Mouse (Mus musculus): ENCODE results near the gene Nudt15. TPM values are rescaled to one million over a fixed set of nuclear protein-coding genes. Genes with fewer than 3 reads are reported as not detected.

Gene Nudt15
- polyA plus RNA-seq, 1 experiment, result 3.6 TPM

DNA sequence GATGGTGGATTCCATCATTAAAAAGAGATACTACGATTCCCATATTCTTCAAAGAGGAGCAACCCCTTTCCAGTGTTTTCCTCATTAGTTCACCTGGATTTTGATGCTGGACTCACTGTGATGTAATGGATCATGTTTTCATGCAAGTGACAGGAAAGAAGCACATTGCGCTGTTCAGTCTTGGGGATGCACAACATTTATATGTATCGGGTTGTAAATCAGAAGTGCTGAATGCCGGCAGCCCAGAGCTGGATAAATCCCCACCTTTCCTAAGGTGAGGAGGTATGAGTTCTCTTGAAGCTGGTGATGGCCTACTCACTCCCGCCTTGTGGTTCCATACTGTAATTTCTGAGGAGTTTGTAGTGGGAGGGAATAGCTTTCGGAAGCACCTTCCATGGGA is 54.7 kb downstream of the Nudt15 start:
- no peak for DNase-seq
- Histone ChIP-seq H3K36me3 (ENCODE audit: control insufficient read depth, insufficient read depth, low read length) (no peaks in the 10 kb centered on the region), H3K27ac (ENCODE audit: control insufficient read depth, insufficient read depth, low read length) (no peak overlapping the region), H3K4me1 (replicated peaks; ENCODE audit: control insufficient read depth, insufficient read depth, low read length) (no peaks in the 10 kb centered on the region), H3K27me3 (ENCODE audit: control insufficient read depth, insufficient read depth, low read length) (no peaks in the 10 kb centered on the region), H3K4me3 (ENCODE audit: control insufficient read depth, insufficient read depth, low read length) (no peak overlapping the region)
- TF ChIP-seq POLR2A (IDR thresholded peaks at IDR 0.05; ENCODE audit: control insufficient read depth, extremely low read depth, insufficient read depth, low read length, poor library complexity), result no peak
- no peak for TF ChIP-seq CTCF (IDR thresholded peaks at IDR 0.05; ENCODE audit: borderline replicate concordance, control insufficient read depth, extremely low read depth, insufficient read depth, low read length, poor library complexity)
- WGBS, result 95% methylated on average over 6 of the region's 6 CpGs

DNA sequence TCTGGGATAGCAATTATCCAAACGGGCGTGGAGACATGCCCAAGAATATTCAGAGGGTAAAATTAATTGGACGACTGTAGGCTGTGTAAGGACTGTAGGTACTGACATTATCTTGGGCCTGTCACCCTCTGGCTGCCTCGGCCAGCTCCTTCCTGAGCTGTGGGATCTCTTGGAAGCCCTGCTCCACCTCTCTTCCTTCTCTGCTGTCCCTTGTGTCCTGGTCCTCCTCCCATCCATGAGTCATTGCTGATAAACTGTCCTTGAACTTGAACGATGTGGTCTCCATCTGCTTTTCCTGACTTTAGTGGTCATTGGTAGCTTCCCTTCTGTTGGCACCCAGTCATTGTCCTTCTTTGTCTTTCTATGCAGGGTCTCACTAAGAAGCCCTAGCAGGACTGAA is 61.4 kb downstream of the Nudt15 start:
- no peak for TF ChIP-seq CTCF (IDR thresholded peaks at IDR 0.05; ENCODE audit: borderline replicate concordance, control insufficient read depth, extremely low read depth, insufficient read depth, low read length, poor library complexity)
- no peak for TF ChIP-seq POLR2A (IDR thresholded peaks at IDR 0.05; ENCODE audit: control insufficient read depth, extremely low read depth, insufficient read depth, low read length, poor library complexity)
- no peaks in the 10 kb centered on the region for H3K4me1 ChIP-seq (replicated peaks; ENCODE audit: control insufficient read depth, insufficient read depth, low read length)
- WGBS, result 89% methylated on average over 5 of the region's 5 CpGs
- no peaks in the 10 kb centered on the region for H3K36me3 ChIP-seq (ENCODE audit: control insufficient read depth, insufficient read depth, low read length)
- no peak overlapping the region for H3K27ac ChIP-seq (ENCODE audit: control insufficient read depth, insufficient read depth, low read length)
- no peak overlapping the region for H3K4me3 ChIP-seq (ENCODE audit: control insufficient read depth, insufficient read depth, low read length)
- H3K27me3 ChIP-seq (ENCODE audit: control insufficient read depth, insufficient read depth, low read length), result no peaks in the 10 kb centered on the region
- DNase-seq, result no peak

DNA sequence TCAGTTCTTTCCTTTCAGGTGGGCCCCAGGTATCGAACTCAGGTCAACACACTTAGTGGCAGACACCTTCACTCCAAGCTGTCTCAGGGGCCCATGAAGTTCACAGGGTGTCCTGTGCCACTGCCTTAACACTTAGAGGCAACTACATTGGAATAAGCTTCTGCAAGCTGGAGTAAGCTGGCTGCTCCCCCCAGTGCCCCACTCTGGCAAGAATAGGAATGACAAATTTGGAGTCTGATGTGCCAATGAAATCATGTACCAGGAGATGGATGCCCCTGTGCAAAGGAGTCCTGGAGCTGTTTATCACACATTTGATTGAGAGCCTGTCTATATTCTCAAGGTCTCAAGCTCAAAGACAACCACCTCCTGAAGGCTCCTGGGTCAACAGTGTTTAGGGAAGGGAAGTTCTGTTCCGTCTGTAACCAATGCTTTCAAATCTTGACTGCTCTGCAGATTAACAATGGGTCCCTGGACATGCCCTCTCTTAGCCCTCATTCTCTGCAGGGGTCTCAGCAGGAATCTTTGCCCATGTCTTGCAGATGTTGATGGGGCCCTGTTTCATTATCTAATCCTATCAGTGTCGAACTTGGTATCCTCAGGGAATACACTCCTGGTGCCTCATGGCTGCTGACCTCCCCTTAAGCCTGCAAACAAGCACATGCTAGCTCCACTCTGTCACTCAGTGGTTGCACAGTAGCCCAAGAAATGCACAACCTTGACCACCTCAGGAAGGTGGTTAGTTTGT is 63.5 kb downstream of the Nudt15 start:
- WGBS, result 95% methylated on average over 3 of the region's 3 CpGs
- H3K4me1 ChIP-seq (replicated peaks; ENCODE audit: control insufficient read depth, insufficient read depth, low read length), result no peaks in the 10 kb centered on the region

DNA sequence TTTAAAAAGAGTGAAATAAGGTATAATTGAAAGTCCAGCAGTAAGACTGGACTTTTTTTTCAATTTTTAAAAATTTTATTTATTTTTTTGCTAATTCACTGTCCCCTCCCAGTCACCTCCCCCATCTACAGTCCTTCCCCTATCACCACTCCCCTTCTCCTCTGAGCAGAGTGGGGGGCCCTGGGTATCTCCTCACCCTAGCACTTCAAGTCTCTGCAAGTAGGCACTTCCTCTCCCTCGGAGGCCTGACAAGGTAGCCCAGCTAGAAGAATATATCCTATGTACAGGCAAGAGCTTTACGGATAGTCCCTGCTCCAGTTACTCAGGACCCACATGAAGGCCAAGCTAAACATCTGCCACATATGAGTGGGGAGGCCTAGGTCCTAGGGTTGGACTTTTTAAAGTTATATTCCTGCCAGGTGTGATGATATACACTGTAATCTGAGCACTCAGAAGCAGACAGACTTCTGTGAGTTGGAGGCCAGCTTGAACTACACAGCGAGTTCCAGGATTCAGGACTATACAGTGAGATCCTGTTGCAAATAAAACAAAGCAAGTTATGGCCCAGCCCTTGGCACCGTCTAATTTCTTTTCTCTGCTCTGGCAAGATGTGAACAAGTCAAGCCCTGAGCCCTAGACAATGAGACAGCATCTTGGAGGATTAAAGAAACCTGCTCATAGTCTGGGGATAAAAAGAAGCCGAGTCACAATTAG is 64.4 kb downstream of the Nudt15 start:
- Histone ChIP-seq H3K36me3 (ENCODE audit: control insufficient read depth, insufficient read depth, low read length) (no peaks in the 10 kb centered on the region), H3K4me3 (ENCODE audit: control insufficient read depth, insufficient read depth, low read length) (no peak overlapping the region), H3K27me3 (ENCODE audit: control insufficient read depth, insufficient read depth, low read length) (no peaks in the 10 kb centered on the region), H3K4me1 (replicated peaks; ENCODE audit: control insufficient read depth, insufficient read depth, low read length) (no peaks in the 10 kb centered on the region), H3K27ac (ENCODE audit: control insufficient read depth, insufficient read depth, low read length) (no peak overlapping the region)
- DNase-seq, result no peak
- 90% methylated on average over 5 of the region's 5 CpGs for WGBS
- TF ChIP-seq POLR2A (IDR thresholded peaks at IDR 0.05; ENCODE audit: control insufficient read depth, extremely low read depth, insufficient read depth, low read length, poor library complexity), result no peak

More for the DNA sequence above, 63.5 kb downstream of the Nudt15 start:
- no peak overlapping the region for H3K27ac ChIP-seq (ENCODE audit: control insufficient read depth, insufficient read depth, low read length)
- no peak overlapping the region for H3K4me3 ChIP-seq (ENCODE audit: control insufficient read depth, insufficient read depth, low read length)
- no peak for DNase-seq
- no peak for TF ChIP-seq POLR2A (IDR thresholded peaks at IDR 0.05; ENCODE audit: control insufficient read depth, extremely low read depth, insufficient read depth, low read length, poor library complexity)
- no peak for TF ChIP-seq CTCF (IDR thresholded peaks at IDR 0.05; ENCODE audit: borderline replicate concordance, control insufficient read depth, extremely low read depth, insufficient read depth, low read length, poor library complexity)
- H3K36me3 ChIP-seq (ENCODE audit: control insufficient read depth, insufficient read depth, low read length), result no peaks in the 10 kb centered on the region
- no peaks in the 10 kb centered on the region for H3K27me3 ChIP-seq (ENCODE audit: control insufficient read depth, insufficient read depth, low read length)

DNA sequence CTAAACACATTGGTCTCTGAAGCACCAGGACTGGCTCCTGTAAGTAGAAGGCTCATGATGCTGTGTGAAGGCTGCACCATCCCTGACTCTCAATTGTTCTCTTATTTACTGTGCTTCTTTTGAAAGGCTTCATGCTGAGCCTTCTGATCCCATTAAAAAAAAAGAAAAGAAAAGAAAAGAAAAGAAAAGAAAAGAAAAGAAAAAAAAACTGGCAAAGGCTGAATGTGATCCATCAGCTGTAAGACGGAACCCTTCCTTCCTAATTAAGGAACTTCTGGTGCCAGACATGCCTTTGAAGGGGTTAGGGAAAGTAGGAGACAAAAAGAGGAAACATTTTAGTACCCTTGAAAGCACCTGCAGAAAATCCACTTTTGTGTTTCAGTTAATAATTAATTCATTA is 68.3 kb downstream of the Nudt15 start:
- H3K27me3 ChIP-seq (ENCODE audit: control insufficient read depth, insufficient read depth, low read length), result no peaks in the 10 kb centered on the region
- H3K4me3 ChIP-seq (ENCODE audit: control insufficient read depth, insufficient read depth, low read length), result no peak overlapping the region
- no peaks in the 10 kb centered on the region for H3K4me1 ChIP-seq (replicated peaks; ENCODE audit: control insufficient read depth, insufficient read depth, low read length)
- DNase-seq, result no peak
- TF ChIP-seq POLR2A (IDR thresholded peaks at IDR 0.05; ENCODE audit: control insufficient read depth, extremely low read depth, insufficient read depth, low read length, poor library complexity) (no peak), CTCF (IDR thresholded peaks at IDR 0.05; ENCODE audit: borderline replicate concordance, control insufficient read depth, extremely low read depth, insufficient read depth, low read length, poor library complexity) (no peak)
- WGBS, result 78% methylated on average over 1 of the region's 1 CpGs
- H3K36me3 ChIP-seq (ENCODE audit: control insufficient read depth, insufficient read depth, low read length), result no peaks in the 10 kb centered on the region
- no peak overlapping the region for H3K27ac ChIP-seq (ENCODE audit: control insufficient read depth, insufficient read depth, low read length)

DNA sequence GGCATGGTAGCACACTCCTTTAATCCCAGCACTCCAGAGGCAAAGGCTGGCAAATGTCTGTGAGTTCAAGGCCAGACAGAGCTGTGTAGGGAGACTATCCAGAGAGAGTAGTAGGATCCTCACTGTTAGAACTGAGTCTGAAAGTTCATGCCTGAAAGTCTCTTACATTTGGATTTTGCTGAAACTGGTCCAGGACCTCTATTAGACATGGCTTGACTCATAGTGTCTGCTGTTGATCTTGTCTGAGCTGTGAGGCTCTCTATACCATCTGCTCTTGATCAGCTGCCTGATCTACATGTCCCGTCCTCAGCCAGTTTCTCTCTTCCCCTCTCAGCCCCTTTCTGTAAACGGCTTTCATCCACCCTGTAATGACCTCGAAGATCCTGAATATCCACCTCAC is 69.7 kb downstream of the Nudt15 start:
- DNase-seq, result no peak
- Histone ChIP-seq H3K27me3 (ENCODE audit: control insufficient read depth, insufficient read depth, low read length) (no peaks in the 10 kb centered on the region), H3K4me3 (ENCODE audit: control insufficient read depth, insufficient read depth, low read length) (no peak overlapping the region), H3K27ac (ENCODE audit: control insufficient read depth, insufficient read depth, low read length) (no peak overlapping the region), H3K4me1 (replicated peaks; ENCODE audit: control insufficient read depth, insufficient read depth, low read length) (no peaks in the 10 kb centered on the region), H3K36me3 (ENCODE audit: control insufficient read depth, insufficient read depth, low read length) (no peaks in the 10 kb centered on the region)
- TF ChIP-seq CTCF (IDR thresholded peaks at IDR 0.05; ENCODE audit: borderline replicate concordance, control insufficient read depth, extremely low read depth, insufficient read depth, low read length, poor library complexity), result no peak
- TF ChIP-seq POLR2A (IDR thresholded peaks at IDR 0.05; ENCODE audit: control insufficient read depth, extremely low read depth, insufficient read depth, low read length, poor library complexity), result no peak
- WGBS, result 96% methylated on average over 3 of the region's 3 CpGs
